Mouse (Mus musculus) forebrain, embryonic 13.5 days (tissue): ENCODE measurements around the gene Fhit. TPM values are rescaled to one million over a fixed set of nuclear protein-coding genes. Genes with fewer than 3 reads are reported as not detected.
A peak's percentile ranks its signal among the peaks of the same experiment; 100 is the strongest.
"Not testable (repeated sequence)": the region's sequence is repeated elsewhere in the genome, so short reads cannot be mapped to it uniquely, and the experiment has no call there.

ENCODE experiments used
- ATAC-seq: fragments of 200-750 bp; cut with Nextera tagmentation; 2 replicates; pipeline ENCODE4 v1.8.0; 2017
- H3K27ac ChIP-seq: fragments of 300-500 bp; sonication (generic); 2 replicates; pipeline ENCODE4 v1.5.1; 2015; ENCODE audit warnings: inconsistent platforms, mild to moderate bottlenecking, moderate library complexity
- H3K27me3 ChIP-seq: fragments of 300-500 bp; sonication (generic); 2 replicates; pipeline ENCODE4 v1.6.1; 2015; ENCODE audit warnings: mild to moderate bottlenecking, inconsistent platforms
- H3K36me3 ChIP-seq: fragments of 300-500 bp; sonication (generic); 2 replicates; pipeline ENCODE4 v1.6.1; 2015; ENCODE audit warnings: mild to moderate bottlenecking, inconsistent platforms; ENCODE audit not compliant: poor library complexity, severe bottlenecking
- H3K4me1 ChIP-seq: fragments of 300-500 bp; sonication (generic); 2 replicates; pipeline ENCODE4 v1.6.1; 2015; ENCODE audit warnings: inconsistent platforms
- H3K4me2 ChIP-seq: fragments of 300-500 bp; sonication (generic); 2 replicates; pipeline ENCODE4 v1.6.1; 2015; ENCODE audit warnings: inconsistent platforms, mild to moderate bottlenecking, moderate library complexity
- H3K4me3 ChIP-seq: fragments of 300-500 bp; sonication (generic); 2 replicates; pipeline ENCODE4 v1.5.1; 2015; ENCODE audit warnings: mild to moderate bottlenecking, inconsistent platforms
- H3K9ac ChIP-seq: fragments of 300-500 bp; sonication (generic); 2 replicates; pipeline ENCODE4 v1.6.1; 2015; ENCODE audit warnings: mild to moderate bottlenecking, inconsistent platforms
- H3K9me3 ChIP-seq: fragments of 300-500 bp; sonication (generic); replicated peaks from 2 replicates; pipeline ENCODE4 v1.6.1; 2016; ENCODE audit warnings: inconsistent platforms
- WGBS: fragments of 180-500 bp; shearing (Covaris S2); methylation state at CpG from one replicate; pipeline ENCODE4 v1.1.7; 2015; 5-methylcytosine and 5-hydroxymethylcytosine counted together
- polyA plus RNA-seq: library from polyadenylated mRNA; unstranded; fragments of >200 nt; fragmentation: Nextera tagmentation; extraction: Ambion mirVana; gene quantifications from 2 replicates; pipeline ENCODE4 v1.2.1, GENCODE M21; 2015

The Fhit gene
- polyA plus RNA-seq, 1 experiment from 2014 or later = 6.2 TPM

DNA sequence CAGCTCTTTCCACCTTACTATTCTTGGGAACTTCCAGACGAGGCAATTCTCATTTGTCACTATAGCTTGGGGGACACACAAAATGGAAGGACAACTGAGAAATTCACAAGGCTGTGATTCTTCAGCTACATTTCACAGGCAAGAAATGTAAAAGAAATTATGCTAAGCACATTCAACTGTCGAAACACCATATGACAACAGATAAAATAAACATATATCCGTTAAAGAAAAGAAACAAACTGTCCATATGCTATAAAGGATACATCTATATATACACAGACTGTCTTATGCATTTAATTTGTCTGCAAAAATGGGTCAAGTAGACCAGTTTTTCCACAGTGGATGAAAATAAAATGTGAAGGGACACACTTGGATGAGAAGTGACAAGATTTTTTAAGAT is 76.2 kb downstream of the Fhit start:
- 83% methylated on average over 3 of the region's 3 CpGs for WGBS
- ATAC-seq = no peak; the same call in 1 of the 2 replicates
- no peak overlapping the region for H3K4me3 ChIP-seq
- no peak overlapping the region for H3K27ac ChIP-seq
- H3K4me1 ChIP-seq = peaks cover 8% of the 10 kb centered on the region; the same call in 1 of the 2 replicates
- no peaks in the 10 kb centered on the region for H3K36me3 ChIP-seq
- H3K27me3 ChIP-seq = no peaks in the 10 kb centered on the region
- no peak overlapping the region for H3K4me2 ChIP-seq
- no peaks in the 10 kb centered on the region for H3K9me3 ChIP-seq
- no peak overlapping the region for H3K9ac ChIP-seq

DNA sequence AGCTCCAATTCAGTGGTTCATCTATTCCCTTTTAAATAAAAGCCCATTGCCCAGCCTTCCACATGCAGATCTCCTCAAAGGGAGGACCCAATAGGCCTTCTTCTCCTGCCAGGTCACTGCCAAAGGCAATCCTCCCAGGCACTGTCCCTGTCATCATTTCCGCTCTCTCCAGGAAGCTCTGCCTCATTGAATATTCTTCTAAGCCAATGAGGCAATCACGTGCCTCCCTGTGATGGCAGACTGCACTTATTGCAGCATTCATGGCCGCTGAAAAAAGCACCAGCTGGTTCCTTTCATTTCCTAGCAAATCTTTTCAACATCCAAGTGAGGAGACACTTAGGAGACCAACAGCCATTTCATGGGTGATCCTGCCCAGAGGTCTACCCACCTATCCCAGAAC is 77.9 kb downstream of the Fhit start:
- ATAC-seq = peak; percentile 90
- Histone ChIP-seq H3K4me2 (no peak overlapping the region), H3K27me3 (no peaks in the 10 kb centered on the region), H3K36me3 (no peaks in the 10 kb centered on the region), H3K4me3 (no peak overlapping the region), H3K9me3 (no peaks in the 10 kb centered on the region), H3K4me1 (peaks cover 8% of the 10 kb centered on the region; the same call in 1 of the 2 replicates), H3K27ac (no peak overlapping the region), H3K9ac (no peak overlapping the region)
- 16% methylated on average over 3 of the region's 3 CpGs for WGBS

DNA sequence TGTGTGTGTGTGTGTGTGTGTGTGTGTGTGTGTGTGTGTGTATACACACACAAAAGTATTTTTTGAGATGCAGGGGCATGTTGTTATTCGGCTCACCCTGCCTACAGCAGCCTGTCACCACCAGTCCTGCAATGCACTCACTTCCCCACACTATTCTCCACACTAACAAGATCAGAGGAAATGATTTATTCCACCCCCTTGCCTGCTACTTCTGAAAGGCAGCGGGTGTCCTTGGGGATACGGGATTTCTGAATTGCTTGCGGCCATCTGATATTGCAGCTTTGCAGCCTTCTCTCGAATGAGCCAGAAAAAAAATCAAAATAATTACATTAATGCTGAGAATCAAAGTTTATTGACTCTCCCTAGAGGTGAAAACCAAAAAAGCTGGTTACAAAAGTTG is 78.4 kb downstream of the Fhit start:
- no peaks in the 10 kb centered on the region for H3K9me3 ChIP-seq
- ATAC-seq = peak; percentile 52; the same call in 1 of the 2 replicates
- WGBS = 49% methylated on average over 5 of the region's 5 CpGs
- H3K9ac ChIP-seq = no peak overlapping the region
- no peaks in the 10 kb centered on the region for H3K36me3 ChIP-seq
- H3K27ac ChIP-seq = no peak overlapping the region
- H3K27me3 ChIP-seq = no peaks in the 10 kb centered on the region
- H3K4me1 ChIP-seq = peaks cover 8% of the 10 kb centered on the region; the same call in 1 of the 2 replicates
- no peak overlapping the region for H3K4me2 ChIP-seq
- no peak overlapping the region for H3K4me3 ChIP-seq

DNA sequence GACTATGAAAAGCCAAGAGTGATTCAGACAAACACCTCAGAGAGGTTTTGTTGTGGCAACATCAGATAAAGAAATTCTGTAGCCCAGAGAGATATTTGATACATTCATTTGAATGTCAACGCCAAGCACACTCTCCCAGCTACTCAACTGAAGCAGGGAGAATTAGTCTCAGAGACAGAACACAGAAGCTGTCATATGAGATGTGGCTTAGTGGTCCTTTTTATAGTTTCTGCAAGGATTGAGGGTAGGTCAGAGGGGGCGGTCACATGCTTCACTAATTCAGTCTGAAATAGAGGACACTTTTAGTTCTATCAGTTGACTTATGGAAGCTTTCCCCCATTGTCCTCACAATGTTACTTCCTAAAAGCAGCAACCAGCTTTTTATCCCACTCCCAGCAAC is 98.2 kb downstream of the Fhit start:
- Histone ChIP-seq H3K4me1 (no peaks in the 10 kb centered on the region), H3K9ac (no peak overlapping the region), H3K36me3 (no peaks in the 10 kb centered on the region), H3K4me3 (no peak overlapping the region), H3K27me3 (no peaks in the 10 kb centered on the region), H3K4me2 (no peak overlapping the region), H3K9me3 (no peaks in the 10 kb centered on the region), H3K27ac (no peak overlapping the region)
- ATAC-seq = no peak
- whole genome bisulfite sequencing = 41% methylated on average over 2 of the region's 2 CpGs

DNA sequence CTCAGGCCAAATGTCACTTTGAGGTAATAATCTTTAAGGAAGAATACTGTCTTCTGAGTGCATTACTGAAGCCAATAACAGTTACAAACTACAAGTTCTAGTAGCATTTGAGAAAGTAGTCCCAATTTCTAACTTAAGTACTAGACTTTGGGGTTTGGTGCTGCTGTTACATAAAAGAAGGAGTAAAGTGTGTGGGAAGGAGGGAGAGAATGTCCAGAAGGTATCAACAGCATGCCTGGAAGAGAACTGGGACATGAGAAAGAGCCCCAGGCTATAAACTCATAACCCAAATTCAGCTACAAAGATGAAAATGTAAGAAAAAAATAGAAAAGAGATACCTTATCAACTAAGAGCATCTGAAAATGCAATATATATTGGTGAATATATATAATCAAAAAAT is 101.6 kb downstream of the Fhit start:
- Histone ChIP-seq H3K4me3 (no peak overlapping the region), H3K4me1 (no peaks in the 10 kb centered on the region), H3K27ac (no peak overlapping the region), H3K9ac (no peak overlapping the region), H3K4me2 (no peak overlapping the region), H3K9me3 (no peaks in the 10 kb centered on the region), H3K36me3 (no peaks in the 10 kb centered on the region), H3K27me3 (no peaks in the 10 kb centered on the region)
- no peak for ATAC-seq

DNA sequence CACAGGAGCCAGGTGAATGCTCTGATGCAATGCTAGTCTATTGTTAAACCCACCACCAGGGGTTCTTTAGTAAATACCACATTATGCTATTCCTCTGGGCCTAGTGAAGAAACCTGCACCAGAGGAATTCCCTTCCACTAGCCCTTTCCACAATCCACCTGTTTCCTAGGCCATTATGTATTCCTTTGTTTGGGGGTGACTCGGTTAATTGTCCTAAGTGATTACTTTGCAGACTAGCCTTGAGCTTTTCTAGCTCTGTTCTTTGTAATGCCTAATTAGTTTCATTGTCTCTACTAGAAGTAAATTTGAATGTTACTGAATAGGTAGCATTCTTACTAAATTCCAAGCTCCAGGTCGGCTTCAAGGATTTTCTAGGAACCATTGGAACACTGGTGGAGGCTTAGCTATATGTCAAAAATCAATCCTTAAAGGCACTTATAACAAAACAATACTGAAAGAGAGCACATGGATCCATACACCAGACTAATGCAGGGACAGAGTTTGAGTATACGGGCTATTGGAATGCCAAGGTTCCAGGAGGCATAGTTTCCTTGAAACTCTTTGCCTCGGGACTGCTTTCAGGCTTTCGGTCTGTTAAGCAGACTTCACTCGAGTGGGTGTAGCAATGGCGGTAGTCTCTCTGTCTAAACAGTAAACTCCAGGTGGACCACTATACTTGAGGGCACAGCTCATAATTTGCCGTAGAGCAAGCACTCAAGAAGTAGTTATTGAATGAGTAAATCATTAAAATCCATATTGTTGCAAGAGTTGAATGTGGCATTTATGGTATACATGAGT is 122.1 kb downstream of the Fhit start:
- not testable (repeated sequence) for H3K4me1 ChIP-seq, H3K9ac ChIP-seq, H3K27ac ChIP-seq, ATAC-seq, H3K4me3 ChIP-seq, H3K27me3 ChIP-seq, H3K9me3 ChIP-seq, H3K36me3 ChIP-seq, H3K4me2 ChIP-seq
- 42% methylated on average over 8 of the region's 8 CpGs for WGBS

DNA sequence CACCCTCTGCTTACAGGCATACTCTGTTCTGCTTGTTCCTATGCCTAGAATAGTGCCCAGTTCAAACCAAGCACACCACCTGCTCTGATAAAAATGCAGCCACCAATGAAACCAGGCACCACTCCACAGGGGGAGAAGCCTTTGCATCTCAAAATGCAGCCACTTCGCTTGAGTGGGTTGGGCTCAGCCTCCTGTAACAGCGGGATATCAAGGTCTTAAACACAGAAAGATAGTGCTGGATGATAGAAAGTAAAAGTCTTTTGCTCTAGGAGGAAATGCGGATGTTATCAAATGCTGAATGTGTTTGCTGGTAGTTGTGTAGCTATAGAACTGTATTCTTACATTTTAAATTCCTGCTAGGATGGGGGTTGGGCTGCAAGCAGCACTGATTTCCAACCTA is 140.4 kb downstream of the Fhit start:
- no peaks in the 10 kb centered on the region for H3K27me3 ChIP-seq
- no peaks in the 10 kb centered on the region for H3K9me3 ChIP-seq
- no peak overlapping the region for H3K4me3 ChIP-seq
- H3K4me2 ChIP-seq = no peak overlapping the region
- no peak for ATAC-seq
- H3K27ac ChIP-seq = no peak overlapping the region
- no peaks in the 10 kb centered on the region for H3K4me1 ChIP-seq
- no peaks in the 10 kb centered on the region for H3K36me3 ChIP-seq
- 15% methylated on average over 3 of the region's 3 CpGs for WGBS
- H3K9ac ChIP-seq = no peak overlapping the region

DNA sequence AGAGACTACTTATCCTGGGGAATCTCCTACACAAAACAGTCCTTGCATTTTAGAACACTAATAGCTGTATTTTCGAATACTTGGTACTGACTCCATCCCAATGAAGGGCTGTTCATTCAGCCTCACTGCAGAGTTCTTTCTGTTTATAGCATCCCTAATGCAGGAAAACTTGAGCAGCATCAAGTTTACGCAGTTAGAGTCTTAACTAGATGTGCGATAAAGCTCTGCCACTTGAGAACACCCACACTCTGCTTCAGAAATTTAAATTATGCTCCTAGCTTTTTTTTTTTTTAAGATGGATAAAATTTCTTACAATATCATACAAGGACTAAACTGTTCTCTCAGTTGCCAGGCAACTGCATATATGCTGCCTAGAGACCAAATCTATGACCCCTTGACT is 183.2 kb downstream of the Fhit start:
- H3K4me1 ChIP-seq = no peaks in the 10 kb centered on the region
- no peak overlapping the region for H3K27ac ChIP-seq

DNA sequence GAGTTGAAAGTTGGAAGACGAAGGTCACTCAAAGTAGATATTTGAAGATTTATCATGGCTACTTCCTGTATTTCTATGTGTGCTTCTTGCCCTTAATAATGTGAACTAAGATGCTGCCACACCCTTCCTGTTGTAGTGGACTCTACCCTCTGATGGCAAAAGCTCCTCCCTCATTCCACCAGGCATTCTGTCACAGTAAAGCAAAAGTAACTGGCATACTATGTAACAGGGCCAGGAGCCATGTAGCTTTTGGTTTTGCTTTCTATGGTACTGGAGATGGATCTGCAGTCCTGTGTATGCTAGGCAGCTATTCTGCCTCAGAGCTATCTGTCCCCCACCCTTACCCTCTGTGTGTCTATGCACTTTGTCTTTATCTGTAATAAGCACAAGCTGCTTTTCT is 220.2 kb downstream of the Fhit start:
- no peaks in the 10 kb centered on the region for H3K4me1 ChIP-seq
- WGBS = 91% methylated on average over 1 of the region's 1 CpGs
- no peak for ATAC-seq
- H3K4me2 ChIP-seq = no peak overlapping the region
- H3K27ac ChIP-seq = no peak overlapping the region
- H3K4me3 ChIP-seq = no peak overlapping the region
- no peak overlapping the region for H3K9ac ChIP-seq
- no peaks in the 10 kb centered on the region for H3K9me3 ChIP-seq
- H3K36me3 ChIP-seq = no peaks in the 10 kb centered on the region
- no peaks in the 10 kb centered on the region for H3K27me3 ChIP-seq

More for the DNA sequence above, 183.2 kb downstream of the Fhit start:
- Histone ChIP-seq H3K4me3 (no peak overlapping the region), H3K9me3 (no peaks in the 10 kb centered on the region), H3K9ac (no peak overlapping the region), H3K4me2 (no peak overlapping the region), H3K36me3 (no peaks in the 10 kb centered on the region), H3K27me3 (no peaks in the 10 kb centered on the region)
- no peak for ATAC-seq
- 93% methylated on average over 3 of the region's 3 CpGs for WGBS

DNA sequence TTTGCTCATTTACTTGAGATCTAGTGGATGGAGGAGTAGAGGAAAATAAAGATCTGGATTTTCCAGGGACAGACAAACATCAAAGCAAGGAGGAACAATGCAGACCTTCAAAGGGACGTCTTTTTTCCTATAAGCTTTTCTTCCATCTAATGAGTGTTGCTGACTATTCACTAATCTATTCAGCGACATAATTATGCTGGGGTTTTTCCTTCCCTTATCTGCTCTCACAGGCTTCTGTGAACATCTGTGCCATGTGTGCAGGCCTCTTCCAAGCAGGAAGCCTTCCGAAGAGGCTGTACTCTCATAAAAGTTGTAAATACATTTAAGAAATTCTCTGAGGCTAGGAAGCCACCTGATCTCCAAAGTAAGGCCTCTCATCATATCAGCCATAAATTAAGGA is 228.2 kb downstream of the Fhit start:
- 10% methylated on average over 3 of the region's 3 CpGs for WGBS
- Histone ChIP-seq H3K4me2 (no peak overlapping the region), H3K27me3 (no peaks in the 10 kb centered on the region), H3K27ac (no peak overlapping the region), H3K4me3 (no peak overlapping the region), H3K4me1 (peaks cover 4% of the 10 kb centered on the region; the same call in 1 of the 2 replicates), H3K9ac (no peak overlapping the region), H3K9me3 (no peaks in the 10 kb centered on the region), H3K36me3 (no peaks in the 10 kb centered on the region)
- no peak; the same call in 1 of the 2 replicates for ATAC-seq

- no peaks in the 10 kb centered on the region for H3K27me3 ChIP-seq
- 0 out of 2 replicates have a peak, but pooled peaks cover 7% of the 10 kb centered on the region for H3K4me1 ChIP-seq
- H3K9me3 ChIP-seq = no peaks in the 10 kb centered on the region
- WGBS = 39% methylated on average over 7 of the region's 7 CpGs
- no peaks in the 10 kb centered on the region for H3K36me3 ChIP-seq
- no peak overlapping the region for H3K4me2 ChIP-seq
- H3K4me3 ChIP-seq = no peak overlapping the region
- no peak overlapping the region for H3K9ac ChIP-seq
- H3K27ac ChIP-seq = no peak overlapping the region
- peak; percentile 43; the same call in 1 of the 2 replicates for ATAC-seq
These were observed 243.7 kb downstream of the Fhit start for GRCm38 (mm10) chr14:10917893-10918803.

GRCm38 (mm10) chr14:10908011-10908410 is 253.8 kb downstream of the Fhit start:
- Histone ChIP-seq H3K4me3 (no peak overlapping the region), H3K36me3 (no peaks in the 10 kb centered on the region), H3K4me2 (no peak overlapping the region), H3K27ac (no peak overlapping the region), H3K9me3 (no peaks in the 10 kb centered on the region), H3K9ac (no peak overlapping the region), H3K4me1 (no peaks in the 10 kb centered on the region), H3K27me3 (no peaks in the 10 kb centered on the region)
- WGBS = 82% methylated on average over 2 of the region's 2 CpGs
- no peak for ATAC-seq
